ENCODE assay signal across 23 mouse cellular contexts in the genomic region with DNA sequence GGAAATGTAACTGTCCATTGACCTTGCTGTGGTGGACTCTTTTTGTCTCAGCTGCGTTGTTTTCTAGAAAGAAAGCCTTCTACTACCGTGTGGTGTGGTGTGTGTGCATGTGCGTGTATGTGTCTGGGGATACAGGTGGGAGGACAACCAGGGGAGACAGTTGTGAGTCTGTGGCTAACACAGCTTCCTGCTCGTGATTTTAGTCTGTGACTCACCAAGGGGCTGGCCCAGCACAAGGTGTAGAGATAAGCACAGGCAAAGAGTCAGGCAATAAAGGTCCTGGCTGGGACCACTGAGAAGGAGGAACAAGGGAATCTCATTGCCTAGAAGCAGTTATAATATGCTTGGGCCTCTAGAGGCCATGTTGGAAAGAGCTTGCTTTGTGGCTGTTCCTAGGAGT. TPM values are rescaled to one million over a fixed set of nuclear protein-coding genes. Genes with fewer than 3 reads are reported as not detected.
DNase-seq lines count a peak whose midpoint lies in the region; ATAC-seq and TF ChIP-seq lines count a peak whose summit lies in the region.
"Had no signal": no experiment of that assay in that cellular context is flagged by ENCODE, and none has a peak within 500 bp of the region (broad histone marks: within the 10 kb centered on the region; RNA-seq: fewer than 3 reads in every experiment).

No protein-coding gene starts in this region.

- no peaks in the 10 kb centered on the region for H3K27me3 ChIP-seq in CH12.LX (replicated peaks)
- H3K27me3 ChIP-seq in midbrain, embryonic 11.5 days (ENCODE audit: control insufficient read depth, insufficient read depth, low read length): peaks cover 15% of the 10 kb centered on the region

- no peak for TF ChIP-seq EP300 in CH12.LX (IDR thresholded peaks at IDR 0.05; ENCODE audit: low read length)

- H3K4me3 ChIP-seq in CH12.LX (replicated peaks in 1 of 3; ENCODE audit: low read depth in 2 of 3, low read length in 2 of 3, poor library complexity in 1 of 3): no peak overlapping the region
- no peak overlapping the region for H3K4me3 ChIP-seq in midbrain, embryonic 11.5 days (ENCODE audit: low read depth, low read length)
- H3K4me3 ChIP-seq: embryonic facial prominence, embryonic 12.5 days; hindbrain, embryonic 12.5 days; limb, embryonic 10.5 days; megakaryocyte, embryonic 14.5 days; midbrain, embryonic 15.5 days; myocyte had no signal

- no peak for TF ChIP-seq CTCF in CH12.LX (conservative IDR thresholded peaks at IDR 0.05 in 1 of 2, IDR thresholded peaks at IDR 0.05 in 1 of 2; ENCODE audit: low read depth in 2 of 2, low read length in 2 of 2)

- H3K4me1 ChIP-seq in CH12.LX (ENCODE audit: control insufficient read depth in 1 of 2, insufficient read depth in 2 of 2): peaks cover 47 to 83% of the 10 kb centered on the region in 2 experiments
- H3K4me1 ChIP-seq in midbrain, embryonic 11.5 days (ENCODE audit: control insufficient read depth, insufficient read depth, low read length): peaks cover 7% of the 10 kb centered on the region; the same call in 1 of the 2 replicates
- H3K4me1 ChIP-seq: embryonic facial prominence, embryonic 12.5 days had no signal

- ATAC-seq in inflammation-experienced regulatory T-cells, adult 6 months: peak; percentile 62
- no peak for ATAC-seq in midbrain, embryonic 11.5 days (ENCODE audit: low FRiP score)
- ATAC-seq: forebrain, embryonic 14.5 days; liver, postnatal 0 days; midbrain, embryonic 15.5 days had no signal

- H3K27ac ChIP-seq in CH12.LX (ENCODE audit: insufficient read depth, low read depth): no peak overlapping the region
- no peak overlapping the region for H3K27ac ChIP-seq in midbrain, embryonic 11.5 days (ENCODE audit: low read depth, low read length)
- H3K27ac ChIP-seq: embryonic facial prominence, embryonic 12.5 days; hindbrain, embryonic 12.5 days; limb, embryonic 10.5 days; midbrain, embryonic 15.5 days had no signal

- no peak overlapping the region for H3K9ac ChIP-seq in CH12.LX (ENCODE audit: insufficient read depth, low read depth)
- H3K9ac ChIP-seq in midbrain, embryonic 11.5 days (ENCODE audit: low read length): no peak overlapping the region
- H3K9ac ChIP-seq: embryonic facial prominence, embryonic 12.5 days; hindbrain, embryonic 12.5 days; liver, postnatal 0 days; midbrain, embryonic 15.5 days had no signal

- peak; percentile 82 for DNase-seq in CD4-positive, CD25-positive, alpha-beta regulatory T cell, adult 2 months (ENCODE audit: low read depth, low spot score)
- peak; percentile 54 for DNase-seq in CH12.LX (ENCODE audit: extremely low read depth)
- DNase-seq in thymus, postnatal 25 days: peak; percentile 40
- DNase-seq in kidney, postnatal 36 days: no peak
- no peak for DNase-seq in midbrain, embryonic 11.5 days (ENCODE audit: low spot score, missing footprints)
- no peak for DNase-seq in retina, postnatal 1 day
- DNase-seq: adrenal gland, adult 8-10 months; cerebellum, adult 9-10 months; gastrocnemius, postnatal 36 days; heart, postnatal 10 days; kidney, adult 11 months; kidney, postnatal 14 days; liver, postnatal 0 days; lung, postnatal 10 days had no signal

- no peak for TF ChIP-seq POLR2A in CH12.LX (IDR thresholded peaks at IDR 0.05; ENCODE audit: low read depth, low read length)

- no peak for TF ChIP-seq RAD21 in CH12.LX (IDR thresholded peaks at IDR 0.05; ENCODE audit: low read depth, low read length)

- H3K36me3 ChIP-seq in CH12.LX (replicated peaks in 1 of 2; ENCODE audit: control insufficient read depth in 1 of 2, insufficient read depth in 1 of 2, low read length in 1 of 2): no peaks in the 10 kb centered on the region
- no peaks in the 10 kb centered on the region for H3K36me3 ChIP-seq in midbrain, embryonic 11.5 days (ENCODE audit: control insufficient read depth, insufficient read depth, low read length)
- H3K36me3 ChIP-seq: embryonic facial prominence, embryonic 12.5 days; hindbrain, embryonic 12.5 days; limb, embryonic 10.5 days; midbrain, embryonic 15.5 days had no signal

- dilution Hi-C loops in CH12.LX (cut with MboI; ENCODE audit: extremely low pct_ligation_motif_present, extremely low pct_unique_long_range_greater_than_20kb, low sequenced_read_pairs): no loop called here

- H3K9me3 ChIP-seq in CH12.LX (replicated peaks; ENCODE audit: low read length): no peaks in the 10 kb centered on the region
- H3K9me3 ChIP-seq in midbrain, embryonic 11.5 days (ENCODE audit: control insufficient read depth, low read length): no peaks in the 10 kb centered on the region
- H3K9me3 ChIP-seq: embryonic facial prominence, embryonic 12.5 days; hindbrain, embryonic 12.5 days; limb, embryonic 10.5 days; megakaryocyte, embryonic 14.5 days; midbrain, embryonic 15.5 days had no signal

- in situ Hi-C loops in CH12.LX (cut with MboI; ENCODE audit: low pct_ligation_motif_present, low pct_unique_long_range_greater_than_20kb, low sequenced_read_pairs): no loop called here

- 0 out of 2 replicates have a peak overlapping the region, but pooled peaks have one; percentile 16 for H3K4me2 ChIP-seq in CH12.LX (ENCODE audit: insufficient read depth, low read depth, poor library complexity, severe bottlenecking)
- no peak overlapping the region for H3K4me2 ChIP-seq in midbrain, embryonic 11.5 days
- H3K4me2 ChIP-seq: embryonic facial prominence, embryonic 12.5 days; heart, embryonic 11.5 days; hindbrain, embryonic 12.5 days; midbrain, embryonic 15.5 days had no signal

- WGBS in midbrain, embryonic 11.5 days: 78% methylated on average over 4 of the region's 4 CpGs

- H3K79me2 ChIP-seq in CH12.LX (replicated peaks; ENCODE audit: control insufficient read depth, extremely low read depth, insufficient read depth, poor library complexity, severe bottlenecking): peaks cover 5% of the 10 kb centered on the region

TF ChIP-seq in CH12.LX, 34 proteins besides CTCF, POLR2A, EP300 and RAD21 (continues in another document):
- TF ChIP-seq GABPA (IDR thresholded peaks at IDR 0.05; ENCODE audit: insufficient replicate concordance, low read depth, low read length) (no peak), PAX5 (IDR thresholded peaks at IDR 0.05; ENCODE audit: low read length) (no peak), ELF1 (IDR thresholded peaks at IDR 0.05; ENCODE audit: low read depth, low read length) (no peak), HCFC1 (IDR thresholded peaks at IDR 0.05; ENCODE audit: low read depth, low read length) (no peak), NRF1 (IDR thresholded peaks at IDR 0.05; ENCODE audit: low read depth, low read length) (no peak), SMC3 (IDR thresholded peaks at IDR 0.05; ENCODE audit: low read depth, low read length) (no peak), ETS1 (conservative IDR thresholded peaks at IDR 0.05; ENCODE audit: low read depth, low read length) (peak; percentile 45; the same call in 1 of the 2 replicates), ZC3H11A (IDR thresholded peaks at IDR 0.05; ENCODE audit: low read depth, low read length) (no peak), UBTF (IDR thresholded peaks at IDR 0.05; ENCODE audit: low read depth, low read length) (no peak), MXI1 (IDR thresholded peaks at IDR 0.05; ENCODE audit: low read depth, low read length) (no peak), TCF12 (IDR thresholded peaks at IDR 0.05; ENCODE audit: low read depth, low read length) (peak; percentile 28; the same call in 1 of the 2 replicates), USF1 (IDR thresholded peaks at IDR 0.05; ENCODE audit: low read depth, low read length) (no peak), RCOR1 (conservative IDR thresholded peaks at IDR 0.05; ENCODE audit: low read depth, low read length) (no peak), USF2 (conservative IDR thresholded peaks at IDR 0.05; ENCODE audit: low read depth, low read length) (no peak), E2F4 (IDR thresholded peaks at IDR 0.05; ENCODE audit: insufficient replicate concordance, low read depth, low read length) (no peak), SIN3A (IDR thresholded peaks at IDR 0.05; ENCODE audit: low read length) (no peak), NELFE (IDR thresholded peaks at IDR 0.05; ENCODE audit: low read depth, low read length) (no peak), CHD1 (IDR thresholded peaks at IDR 0.05; ENCODE audit: low read depth, low read length) (no peak), MYC (IDR thresholded peaks at IDR 0.05; ENCODE audit: low read depth, low read length) (no peak; the same call in 1 of the 2 replicates), KAT2A (IDR thresholded peaks at IDR 0.05; ENCODE audit: insufficient replicate concordance, low read length) (no peak), CHD2 (IDR thresholded peaks at IDR 0.05; ENCODE audit: low read length) (no peak), TBP (conservative IDR thresholded peaks at IDR 0.05; ENCODE audit: low read depth, low read length) (no peak), ZNF384 (IDR thresholded peaks at IDR 0.05; ENCODE audit: low read depth, low read length) (no peak), MEF2A (IDR thresholded peaks at IDR 0.05; ENCODE audit: borderline replicate concordance, low read depth, low read length) (no peak), MAX (IDR thresholded peaks at IDR 0.05; ENCODE audit: low read length) (no peak), JUN (IDR thresholded peaks at IDR 0.05; ENCODE audit: insufficient read depth, low read depth, low read length) (no peak), IRF4 (IDR thresholded peaks at IDR 0.05; ENCODE audit: low read depth, low read length) (peak; percentile 54; the same call in 1 of the 2 replicates), BHLHE40 (IDR thresholded peaks at IDR 0.05; ENCODE audit: low read depth, low read length) (peak; percentile 84), POLR2AphosphoS2 (IDR thresholded peaks at IDR 0.05; ENCODE audit: low read depth, low read length) (no peak), MAZ (IDR thresholded peaks at IDR 0.05; ENCODE audit: low read depth, low read length) (no peak), ZMIZ1 (IDR thresholded peaks at IDR 0.05; ENCODE audit: low read depth, low read length) (no peak), MAFK (IDR thresholded peaks at IDR 0.05; ENCODE audit: insufficient replicate concordance, low read length) (no peak)

RNA-seq across cellular contexts. Expression of a gene that starts 3.3 kb away (rescaled TPM):
- 14.9 and 16.7 TPM in 2 replicates for total RNA-seq in CH12.LX (2012; rRNA removed)
- 10.7 and 11.4 TPM in 2 replicates for total RNA-seq in CH12.LX (2014; rRNA removed)
- polyA plus RNA-seq in CH12.LX (2012; ENCODE audit: insufficient read length, low read depth): 18.8 and 21.6 TPM in 2 replicates
- 100 to 1,000 TPM in 1 of 3 experiments, 10 to 100 TPM in 2; 83.9 to 124 (median 98.2) TPM for polyA plus RNA-seq in inflammation-experienced regulatory T-cells, adult 6 months (2017; shearing (Covaris generic))
- polyA plus RNA-seq in midbrain, embryonic 11.5 days (2014; fragmentation: Nextera tagmentation; extraction: Ambion mirVana): 1.9 and 2.4 TPM in 2 replicates

RNA-seq across cellular contexts. Expression of a gene that starts 55.2 kb away (rescaled TPM):
- 9.7 and 10.8 TPM in 2 replicates for total RNA-seq in CH12.LX (2012; rRNA removed)
- 8.2 and 9.8 TPM in 2 replicates for total RNA-seq in CH12.LX (2014; rRNA removed)
- 9.4 and 9.6 TPM in 2 replicates for polyA plus RNA-seq in CH12.LX (2012; ENCODE audit: insufficient read length, low read depth)
- 10 to 100 TPM; 10.6 to 27.5 (median 19.6) TPM for polyA plus RNA-seq in inflammation-experienced regulatory T-cells, adult 6 months (2017; shearing (Covaris generic))
- polyA plus RNA-seq in midbrain, embryonic 11.5 days (2014; fragmentation: Nextera tagmentation; extraction: Ambion mirVana): 8.2 and 8.7 TPM in 2 replicates

Comparison
In these comparisons a context has a peak if more than half of its experiments do, and no peak if none do; other contexts are left out.
1. DNase-seq: peak in CD4-positive, CD25-positive, alpha-beta regulatory T cell, adult 2 months (single experiment), CH12.LX (single experiment) and thymus, postnatal 25 days (single experiment); none in kidney, postnatal 36 days (0 of 2), midbrain, embryonic 11.5 days (single experiment) and retina, postnatal 1 day (single experiment).